Mouse (Mus musculus) brain, embryonic 14.5 days (tissue): ENCODE data around the gene Cd52.

Experiments
- CTCF ChIP-seq: fragments of 200-500 bp; IDR thresholded peaks from 2 replicates; pipeline ENCODE4 v1.5.1; 2012; ENCODE audit warnings: inconsistent platforms, mild to moderate bottlenecking, moderate library complexity, borderline replicate concordance; ENCODE audit not compliant: insufficient read depth, insufficient read length; ENCODE audit errors: extremely low read depth
- POLR2A ChIP-seq: fragments of 200-500 bp; IDR thresholded peaks from 2 replicates; pipeline ENCODE4 v1.6.1; 2012; ENCODE audit warnings: mild to moderate bottlenecking, inconsistent platforms, borderline replicate concordance; ENCODE audit not compliant: poor library complexity, insufficient read depth, insufficient read length, severe bottlenecking; ENCODE audit errors: extremely low read depth

DNA sequence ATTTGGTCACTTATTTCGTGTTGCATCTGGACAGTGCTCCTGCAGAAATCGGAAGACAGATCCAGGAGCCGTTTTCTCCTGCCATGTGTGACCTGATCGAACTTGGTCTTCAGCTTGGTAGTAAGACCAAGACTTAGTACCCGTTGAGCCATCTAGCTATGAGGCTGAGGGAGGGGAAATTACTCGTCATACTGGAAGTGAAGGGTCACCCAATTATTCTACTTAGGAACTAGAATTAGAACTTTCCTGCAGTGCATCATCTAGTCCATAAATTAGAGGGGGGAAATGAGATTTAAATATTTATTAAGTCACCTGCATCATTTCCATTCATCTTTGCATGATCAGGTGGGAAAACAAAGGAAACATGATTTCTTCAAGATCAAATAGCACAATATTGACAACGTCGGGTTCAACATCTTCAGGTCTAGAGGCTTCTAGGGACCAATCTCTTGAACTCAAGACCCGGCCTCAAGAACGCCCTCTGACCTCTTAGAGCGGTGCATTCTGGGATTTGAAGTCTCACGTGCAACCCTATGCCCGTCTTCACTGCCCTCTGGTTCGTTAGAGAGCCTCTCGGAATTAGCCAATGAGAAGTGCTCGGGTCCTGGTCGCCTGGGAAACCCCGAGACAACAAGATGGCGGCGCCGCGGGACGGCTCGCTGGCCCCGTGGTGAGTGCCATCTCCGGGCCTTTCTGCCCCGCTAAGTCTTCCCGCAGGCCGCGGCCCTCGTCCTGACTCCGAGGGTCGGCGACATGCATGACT, 7.3 kb upstream of the Cd52 start, which contains the start of gene Ubxn11:
- no peak for TF ChIP-seq CTCF
- TF ChIP-seq POLR2A = 0 out of 2 replicates have a peak, but pooled peaks have one; percentile 51
